Mouse (Mus musculus) E14TG2a.4 (cell line): Measurements from ENCODE around the gene Zc3hav1.
"Not testable (repeated sequence)": the region's sequence is repeated elsewhere in the genome, so short reads cannot be mapped to it uniquely, and the experiment has no call there.

Experiments
- H3K27me3 ChIP-seq: 2 replicates; pipeline ENCODE4 v1.6.1; 2014; ENCODE audit warnings: low read length, control low read depth; ENCODE audit not compliant: insufficient read depth
- H3K36me3 ChIP-seq: 2 replicates; pipeline ENCODE4 v1.6.1; 2014; ENCODE audit warnings: low read length, control low read depth; ENCODE audit not compliant: insufficient read depth
- H3K4me1 ChIP-seq: replicated peaks from 2 replicates; pipeline ENCODE4 v1.6.1; 2014; ENCODE audit warnings: low read depth, low read length, control low read depth
- H3K4me3 ChIP-seq: replicated peaks from 2 replicates; pipeline ENCODE4 v1.5.1; 2014; ENCODE audit warnings: mild to moderate bottlenecking, low read length
- H3K9me3 ChIP-seq: 2 replicates; pipeline ENCODE4 v1.6.1; 2014; ENCODE audit warnings: low read length, control low read depth
- CTCF ChIP-seq: conservative IDR thresholded peaks from 2 replicates; pipeline ENCODE4 v1.5.1; 2014; ENCODE audit warnings: low read length
- NANOG ChIP-seq: IDR thresholded peaks from 2 replicates; pipeline ENCODE4 v1.6.1; 2014; ENCODE audit warnings: borderline replicate concordance, low read length, mixed read lengths
- POU5F1 ChIP-seq: IDR thresholded peaks from 2 replicates; pipeline ENCODE4 v1.6.1; 2014; ENCODE audit warnings: low read length, borderline replicate concordance

Zc3hav1 gene

GRCm38 (mm10) chr6:38361937-38362336, 7.5 kb upstream of the Zc3hav1 start:
- TF ChIP-seq NANOG: no peak
- Histone ChIP-seq H3K36me3 (0 out of 2 replicates have a peak, but pooled peaks cover 4% of the 10 kb centered on the region), H3K9me3 (peaks cover 16% of the 10 kb centered on the region), H3K4me1 (peaks cover 61% of the 10 kb centered on the region), H3K27me3 (no peaks in the 10 kb centered on the region), H3K4me3 (no peak overlapping the region)

- Histone ChIP-seq H3K9me3 (peaks cover 7% of the 10 kb centered on the region), H3K36me3 (0 out of 2 replicates have a peak, but pooled peaks cover 4% of the 10 kb centered on the region), H3K4me3 (no peak overlapping the region; the same call in 1 of the 2 replicates), H3K4me1 (peaks cover 68% of the 10 kb centered on the region), H3K27me3 (peaks cover 3% of the 10 kb centered on the region; the same call in 1 of the 2 replicates)
- TF ChIP-seq CTCF (no peak), POU5F1 (no peak), NANOG (no peak)
These were observed 6.7 kb upstream of the Zc3hav1 start for GRCm38 (mm10) chr6:38361065-38361464.

- Histone ChIP-seq H3K36me3 (no peaks in the 10 kb centered on the region), H3K4me1 (peaks cover 80% of the 10 kb centered on the region), H3K4me3 (peak overlapping the region; percentile 23; the same call in 1 of the 2 replicates), H3K9me3 (no peaks in the 10 kb centered on the region), H3K27me3 (peaks cover 9% of the 10 kb centered on the region)
- TF ChIP-seq CTCF (no peak), NANOG (no peak), POU5F1 (no peak)
These were observed 5.5 kb upstream of the Zc3hav1 start for GRCm38 (mm10) chr6:38359736-38360499.

GRCm38 (mm10) chr6:38359044-38359735, 4.8 kb upstream of the Zc3hav1 start:
- not testable (repeated sequence) for H3K9me3 ChIP-seq, H3K4me3 ChIP-seq, H3K36me3 ChIP-seq
- H3K4me1 ChIP-seq: peaks cover 85% of the 10 kb centered on the region
- peaks cover 16% of the 10 kb centered on the region for H3K27me3 ChIP-seq

GRCm38 (mm10) chr6:38358253-38359027, 4.0 kb upstream of the Zc3hav1 start:
- no peaks in the 10 kb centered on the region for H3K36me3 ChIP-seq
- H3K9me3 ChIP-seq: no peaks in the 10 kb centered on the region
- H3K4me1 ChIP-seq: peaks cover 81% of the 10 kb centered on the region
- TF ChIP-seq POU5F1: no peak
- TF ChIP-seq NANOG: no peak
- no peak for TF ChIP-seq CTCF
- H3K27me3 ChIP-seq: peaks cover 22% of the 10 kb centered on the region
- H3K4me3 ChIP-seq: no peak overlapping the region

GRCm38 (mm10) chr6:38357603-38358252, 3.3 kb upstream of the Zc3hav1 start:
- peaks cover 86% of the 10 kb centered on the region for H3K4me1 ChIP-seq
- TF ChIP-seq POU5F1 (no peak), CTCF (no peak), NANOG (peak; percentile 84; the same call in 1 of the 2 replicates)
- 0 out of 2 replicates have a peak, but pooled peaks cover under 1% of the 10 kb centered on the region for H3K36me3 ChIP-seq

GRCm38 (mm10) chr6:38356661-38357433, 2.4 kb upstream of the Zc3hav1 start:
- not testable (repeated sequence) for H3K36me3 ChIP-seq

More at GRCm38 (mm10) chr6:38357603-38358252, 3.3 kb upstream of the Zc3hav1 start:
- no peaks in the 10 kb centered on the region for H3K9me3 ChIP-seq
- H3K27me3 ChIP-seq: peaks cover 29% of the 10 kb centered on the region
- H3K4me3 ChIP-seq: no peak overlapping the region

GRCm38 (mm10) chr6:38355862-38356261, 1.5 kb upstream of the Zc3hav1 start:
- peaks cover 73% of the 10 kb centered on the region for H3K4me1 ChIP-seq
- peak overlapping the region; percentile 81; the same call in 1 of the 2 replicates for H3K4me3 ChIP-seq
- peaks cover 2% of the 10 kb centered on the region; the same call in 1 of the 2 replicates for H3K36me3 ChIP-seq
- no peaks in the 10 kb centered on the region for H3K9me3 ChIP-seq
- H3K27me3 ChIP-seq: peaks cover 42% of the 10 kb centered on the region
- TF ChIP-seq NANOG (no peak), POU5F1 (no peak), CTCF (no peak)

More at GRCm38 (mm10) chr6:38356661-38357433, 2.4 kb upstream of the Zc3hav1 start:
- not testable (repeated sequence) for H3K9me3 ChIP-seq, H3K4me3 ChIP-seq
- peaks cover 36% of the 10 kb centered on the region for H3K27me3 ChIP-seq
- peaks cover 83% of the 10 kb centered on the region for H3K4me1 ChIP-seq
